15 mouse cellular contexts compared by ENCODE assay signal in the genomic region with DNA sequence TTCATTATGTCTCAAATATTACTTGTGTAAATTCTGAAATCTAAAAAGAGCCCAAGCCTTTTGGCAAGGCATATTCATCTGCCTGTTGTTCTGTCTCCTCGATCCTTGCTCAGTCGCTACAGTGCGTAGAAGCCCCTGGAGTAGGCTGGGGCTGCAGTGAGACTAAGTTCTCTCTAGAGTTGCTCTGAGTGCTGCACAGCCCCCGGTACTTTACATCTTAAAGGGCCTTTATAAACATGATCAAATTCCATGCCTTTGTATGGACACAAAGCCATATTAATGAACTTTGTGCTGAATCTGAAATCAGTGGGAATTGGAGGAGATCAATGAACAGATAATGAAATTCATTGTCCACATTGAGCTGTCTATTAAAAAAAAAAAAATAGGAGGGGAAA.
DNase-seq lines count a peak whose midpoint lies in the region; ATAC-seq lines count a peak whose summit lies in the region.
"Had no signal": no experiment of that assay in that cellular context is flagged by ENCODE, and none has a peak within 500 bp of the region (broad histone marks: within the 10 kb centered on the region; RNA-seq: fewer than 3 reads in every experiment).

No protein-coding gene starts in this region.

- H3K4me2 ChIP-seq in limb, embryonic 13.5 days (replicated peaks): no peak overlapping the region
- no peak overlapping the region for H3K4me2 ChIP-seq in midbrain, embryonic 12.5 days (replicated peaks)
- H3K4me2 ChIP-seq: hindbrain, embryonic 15.5 days had no signal

- H3K27me3 ChIP-seq in limb, embryonic 13.5 days: no peaks in the 10 kb centered on the region
- no peaks in the 10 kb centered on the region for H3K27me3 ChIP-seq in limb, embryonic 10.5 days (ENCODE audit: low read depth, poor library complexity, severe bottlenecking)
- peaks cover 13% of the 10 kb centered on the region for H3K27me3 ChIP-seq in midbrain, embryonic 12.5 days
- H3K27me3 ChIP-seq: hindbrain, embryonic 15.5 days had no signal

- peaks cover 42% of the 10 kb centered on the region for H3K36me3 ChIP-seq in limb, embryonic 13.5 days
- peaks cover 69% of the 10 kb centered on the region for H3K36me3 ChIP-seq in limb, embryonic 10.5 days
- H3K36me3 ChIP-seq in midbrain, embryonic 12.5 days: peaks cover 11% of the 10 kb centered on the region
- H3K36me3 ChIP-seq: hindbrain, embryonic 15.5 days had no signal

- no peak overlapping the region for H3K4me3 ChIP-seq in limb, embryonic 13.5 days
- no peak overlapping the region for H3K4me3 ChIP-seq in limb, embryonic 10.5 days
- H3K4me3 ChIP-seq in midbrain, embryonic 12.5 days: no peak overlapping the region
- H3K4me3 ChIP-seq: heart, adult 2 months; hindbrain, embryonic 15.5 days had no signal

- ATAC-seq in limb, embryonic 13.5 days (ENCODE audit: low FRiP score, low read depth): no peak
- peak; percentile 79 for ATAC-seq in midbrain, embryonic 12.5 days (ENCODE audit: low FRiP score, low read depth)

- DNase-seq in limb, embryonic 10.5 days (ENCODE audit: low spot score): no peak
- peak; percentile 35 for DNase-seq in ZHBTc4 (ENCODE audit: low read depth, low spot score)
- DNase-seq in embryo, embryonic 9.5 days (ENCODE audit: extremely low spot score): peak; percentile 8
- DNase-seq in layer of hippocampus, adult 18-20 months (ENCODE audit: low spot score in 2 of 2): no peak
- DNase-seq in urinary bladder, adult 2 months (ENCODE audit: low spot score): no peak
- DNase-seq: adrenal gland, postnatal 14 days; cerebellum, adult 18-20 months; cerebellum, postnatal 36 days; gastrocnemius, postnatal 10 days; thymus, postnatal 36 days had no signal

- peak overlapping the region; percentile 22; the same call in 1 of the 2 replicates for H3K27ac ChIP-seq in limb, embryonic 13.5 days
- H3K27ac ChIP-seq in limb, embryonic 10.5 days: no peak overlapping the region
- peak overlapping the region; percentile 63 for H3K27ac ChIP-seq in midbrain, embryonic 12.5 days (replicated peaks)
- H3K27ac ChIP-seq: heart, adult 2 months; hindbrain, embryonic 15.5 days; stomach, postnatal 0 days had no signal

- H3K9ac ChIP-seq in limb, embryonic 13.5 days: no peak overlapping the region
- H3K9ac ChIP-seq in midbrain, embryonic 12.5 days (replicated peaks): no peak overlapping the region
- H3K9ac ChIP-seq: hindbrain, embryonic 15.5 days had no signal

- H3K4me1 ChIP-seq in limb, embryonic 13.5 days: peaks cover 18% of the 10 kb centered on the region
- H3K4me1 ChIP-seq in limb, embryonic 10.5 days: no peaks in the 10 kb centered on the region
- H3K4me1 ChIP-seq in midbrain, embryonic 12.5 days: peaks cover 39% of the 10 kb centered on the region

- H3K9me3 ChIP-seq in limb, embryonic 13.5 days: no peaks in the 10 kb centered on the region
- no peaks in the 10 kb centered on the region for H3K9me3 ChIP-seq in limb, embryonic 10.5 days (replicated peaks)
- H3K9me3 ChIP-seq in midbrain, embryonic 12.5 days: no peaks in the 10 kb centered on the region
- H3K9me3 ChIP-seq: hindbrain, embryonic 15.5 days had no signal

- WGBS in limb, embryonic 13.5 days: 89% methylated on average over 4 of the region's 4 CpGs
- WGBS in limb, embryonic 10.5 days: 84% methylated on average over 4 of the region's 4 CpGs
- 19% methylated on average over 4 of the region's 4 CpGs for WGBS in midbrain, embryonic 12.5 days

Comparison
In these comparisons a context has a peak if more than half of its experiments do, and no peak if none do; other contexts are left out.
1. DNase-seq: peak in ZHBTc4 (single experiment) and embryo, embryonic 9.5 days (single experiment); none in limb, embryonic 10.5 days (single experiment), layer of hippocampus, adult 18-20 months (0 of 2) and urinary bladder, adult 2 months (single experiment).